Mouse (Mus musculus): ENCODE data around the gene Kpna4. TPM values are rescaled to one million over a fixed set of nuclear protein-coding genes. Genes with fewer than 3 reads are reported as not detected.

The Kpna4 gene
- polyA plus RNA-seq (2015; fragmentation: Nextera tagmentation; extraction: Ambion mirVana), result 40.2 and 44.5 TPM in 2 replicates

DNA sequence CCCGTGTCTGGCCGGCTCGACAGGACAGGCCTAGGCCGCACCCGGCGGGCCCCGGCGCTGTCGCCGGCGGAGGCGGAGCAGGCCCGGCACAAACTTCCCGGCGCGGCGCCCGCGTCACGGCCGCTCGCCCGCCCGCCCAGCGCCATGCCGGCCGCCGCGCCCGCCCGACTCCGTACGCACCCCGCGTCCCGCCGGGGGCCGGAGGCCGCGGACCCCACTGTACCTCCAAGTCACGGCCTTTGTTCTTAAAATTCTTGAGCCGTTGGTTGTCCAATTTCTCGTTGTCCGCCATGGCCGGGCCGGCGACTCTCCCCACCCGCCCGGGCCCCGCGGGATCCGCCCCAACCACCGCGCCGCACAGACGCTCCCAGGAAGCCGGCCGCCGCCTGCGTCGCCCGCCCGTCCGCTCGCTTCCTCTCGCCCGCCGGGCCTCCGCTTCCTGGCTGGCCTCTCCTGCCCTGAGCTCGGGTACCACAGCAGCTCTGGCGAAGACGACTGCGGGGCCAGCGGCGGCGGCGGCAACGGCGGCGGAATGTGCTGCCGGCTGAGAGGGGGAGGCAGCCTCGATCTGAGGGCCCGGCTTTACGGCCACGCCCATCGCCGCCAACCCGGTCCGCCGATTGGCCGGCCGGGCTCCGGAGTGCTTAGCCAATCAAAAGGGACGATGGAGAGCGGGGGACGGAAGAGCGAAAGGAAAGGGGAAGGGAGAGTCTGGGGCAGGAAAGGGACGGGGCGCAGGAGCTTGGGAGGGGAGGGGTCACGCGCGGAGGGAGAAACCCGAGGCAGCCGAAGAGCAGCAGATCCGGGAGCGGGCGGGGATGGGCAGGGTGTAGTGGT lies at the start of gene Kpna4:
Gene Kpna4 (minus strand): TSS at position 605 of the 837 bp plus-strand sequence.
- DNase-seq (ENCODE audit: low spot score), result peak; percentile 96

DNA sequence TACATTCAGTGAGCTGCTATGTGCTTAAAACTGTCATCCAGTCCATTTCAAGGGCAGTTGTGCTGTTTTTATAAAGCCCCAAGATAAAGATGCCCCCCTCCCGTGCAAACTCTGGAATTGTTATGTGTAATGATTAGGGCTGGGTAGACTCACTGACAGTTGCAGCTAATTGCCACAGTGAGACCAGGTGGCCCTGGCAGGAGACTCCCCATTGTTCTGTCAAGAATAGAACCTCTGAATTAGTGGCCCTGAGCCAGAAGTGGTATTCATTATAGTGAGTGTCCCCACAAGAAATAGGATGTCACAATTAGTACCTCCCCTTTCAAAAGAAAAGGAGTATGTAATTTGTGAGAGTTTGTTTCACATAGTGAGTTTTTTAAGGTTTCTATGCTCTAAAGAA lies 48.3 kb upstream of the Kpna4 start:
- no peak for DNase-seq (ENCODE audit: low spot score)

DNA sequence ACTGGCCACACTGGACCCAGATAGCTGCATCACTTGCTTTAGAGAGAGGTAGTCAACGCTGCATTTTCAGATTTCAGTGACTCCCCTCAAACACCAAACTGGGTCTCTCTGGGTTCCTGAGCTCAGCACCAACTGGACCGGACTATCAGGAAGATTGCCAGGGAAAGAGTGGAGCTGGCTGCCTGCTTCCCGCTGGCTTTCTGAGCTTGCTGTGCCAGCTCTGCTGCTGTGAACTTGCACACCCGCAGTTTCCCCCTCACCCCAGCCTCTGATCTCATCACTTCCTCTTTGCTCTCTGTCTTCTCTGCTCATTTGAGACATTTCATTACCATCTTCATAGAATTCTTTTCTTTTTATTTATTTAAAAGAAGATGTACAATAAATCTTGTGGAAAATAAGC lies 44.2 kb upstream of the Kpna4 start:
- peak; percentile 60 for DNase-seq (ENCODE audit: low spot score)

DNA sequence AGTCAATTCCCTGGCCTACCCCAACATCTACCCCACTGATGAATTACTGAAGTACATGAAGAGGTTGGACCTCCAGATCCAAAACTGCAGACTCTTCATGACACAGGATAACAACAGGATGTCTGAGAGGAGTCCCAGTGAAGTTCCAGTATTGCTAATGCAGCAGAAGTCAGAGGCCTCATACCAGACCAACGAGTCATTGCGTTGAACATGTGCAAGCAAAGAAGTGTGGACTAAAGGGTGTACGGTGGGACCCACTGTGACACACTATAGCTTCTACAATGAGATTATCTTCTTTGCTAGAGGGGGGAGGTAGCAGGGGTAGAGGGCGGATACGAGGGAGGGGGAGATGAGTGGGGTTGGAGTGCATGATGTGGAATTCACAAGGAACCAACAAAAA lies 42.9 kb upstream of the Kpna4 start:
- no peak for DNase-seq (ENCODE audit: low spot score)

DNA sequence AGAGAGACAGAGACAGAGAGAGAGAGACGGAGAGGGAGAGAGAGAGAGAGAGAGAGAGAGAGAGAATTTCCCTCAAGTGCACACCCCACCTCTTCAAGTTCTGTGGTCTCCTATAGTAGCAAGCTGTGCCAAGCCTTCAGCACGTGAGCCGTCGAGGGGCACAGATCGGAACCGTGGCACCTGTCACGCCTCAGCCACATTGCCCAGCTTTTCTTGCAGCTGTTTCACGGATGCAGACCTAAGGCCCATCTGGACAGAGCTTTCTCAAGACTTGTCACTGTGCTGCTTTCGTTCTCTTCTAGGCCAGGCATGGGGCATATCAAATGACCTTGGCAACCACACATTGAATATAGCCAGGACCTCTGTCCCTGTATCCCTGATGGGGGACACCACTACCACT lies 41.8 kb upstream of the Kpna4 start:
- DNase-seq (ENCODE audit: low spot score), result no peak

DNA sequence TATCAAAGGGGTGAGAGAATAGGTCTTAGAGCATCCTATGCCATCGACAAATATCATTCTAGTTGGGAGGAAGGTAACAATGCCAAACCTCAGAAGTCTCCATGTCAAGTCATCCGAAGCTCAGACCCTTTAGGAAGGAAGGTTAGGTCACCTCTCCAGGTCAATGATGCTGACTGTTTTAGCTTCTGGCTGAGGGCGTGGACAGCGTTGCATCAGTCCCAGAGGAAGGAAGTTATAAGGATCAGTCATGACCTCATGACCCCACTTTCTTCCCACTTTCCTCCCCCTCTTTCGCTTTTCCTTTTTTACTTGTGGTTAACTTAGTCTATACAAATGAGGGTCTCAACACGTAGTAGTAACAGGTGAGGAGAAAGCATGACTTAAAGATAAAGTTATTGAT lies 36.1 kb upstream of the Kpna4 start:
- no peak for DNase-seq (ENCODE audit: low spot score)

DNA sequence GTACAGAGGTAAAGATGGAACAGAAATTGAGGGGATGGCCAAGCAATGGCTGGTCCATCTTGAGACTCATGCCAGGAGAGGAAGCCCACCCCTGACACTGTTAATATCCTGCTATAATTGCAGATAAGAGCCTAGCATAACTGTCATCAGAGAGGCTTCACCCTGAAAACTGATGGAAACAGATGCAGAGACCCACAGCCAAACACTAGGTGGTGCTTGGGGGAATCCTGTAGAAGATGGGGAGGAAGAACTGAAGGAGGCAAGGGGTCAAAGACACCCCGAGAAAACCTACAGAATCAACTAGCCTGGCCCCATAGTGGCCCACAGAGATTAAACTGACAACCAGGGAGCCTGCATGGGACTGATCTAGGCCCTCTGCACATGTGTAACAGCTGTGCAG lies 33.5 kb upstream of the Kpna4 start:
- DNase-seq (ENCODE audit: low spot score), result no peak

DNA sequence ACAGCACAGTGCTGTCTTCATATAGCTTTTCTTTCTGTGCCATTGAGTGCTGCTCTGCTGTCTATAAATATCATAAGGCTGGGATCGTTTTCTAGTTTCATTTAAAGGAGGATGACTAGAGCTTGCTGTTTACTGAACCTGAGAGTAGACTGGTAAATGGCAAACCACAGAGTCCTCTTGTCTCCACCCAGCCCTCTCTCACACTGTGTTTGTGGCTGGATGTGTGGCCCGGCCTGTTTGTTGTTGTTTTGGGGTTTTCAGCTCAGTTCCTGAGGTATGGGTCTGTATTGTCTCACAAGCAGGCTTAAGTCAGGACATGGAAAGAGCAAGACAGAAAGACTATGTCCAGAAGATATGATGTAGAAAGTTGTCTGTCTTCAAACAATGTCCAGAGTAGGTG lies 32.6 kb upstream of the Kpna4 start:
- DNase-seq (ENCODE audit: low spot score), result no peak

DNA sequence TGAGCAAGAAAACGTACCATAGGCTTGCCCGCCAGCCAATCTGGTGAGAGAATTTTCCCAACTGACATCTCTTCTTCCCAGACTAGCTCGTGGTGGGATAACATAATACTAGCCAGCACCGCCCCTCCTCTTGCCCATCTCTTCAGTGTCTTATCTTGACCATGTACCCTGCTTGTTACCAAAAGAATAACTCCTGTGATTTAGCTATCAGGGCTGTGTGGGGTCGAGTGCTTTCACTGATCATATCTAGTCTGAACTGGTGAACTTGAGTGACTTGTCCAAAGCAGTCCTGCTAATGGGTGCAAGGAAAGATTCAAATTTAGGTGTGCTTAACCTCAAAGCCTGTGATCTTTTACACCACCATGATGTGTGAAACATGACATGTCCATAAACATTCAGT lies 31.0 kb upstream of the Kpna4 start:
- no peak for DNase-seq (ENCODE audit: low spot score)

DNA sequence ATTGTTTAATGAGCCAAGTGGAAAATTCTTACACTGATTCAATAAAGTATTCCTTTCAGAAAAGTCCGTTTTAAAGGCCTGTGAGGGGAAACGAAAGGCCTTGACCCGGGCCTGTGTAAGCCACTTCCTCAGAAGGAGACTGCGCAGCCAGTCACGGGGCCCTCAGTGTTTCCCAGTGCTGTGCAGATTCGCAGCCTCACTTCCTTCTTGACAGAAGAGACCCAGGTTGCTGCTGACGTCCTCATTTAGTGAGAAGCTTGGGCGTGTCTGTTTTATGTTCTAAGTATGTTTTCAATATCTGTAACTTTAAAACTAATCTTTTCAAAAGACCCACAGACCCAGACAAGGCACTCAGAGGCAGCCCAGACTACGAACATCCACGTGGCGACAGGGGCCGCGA lies 29.6 kb upstream of the Kpna4 start:
- DNase-seq (ENCODE audit: low spot score), result peak; percentile 65

DNA sequence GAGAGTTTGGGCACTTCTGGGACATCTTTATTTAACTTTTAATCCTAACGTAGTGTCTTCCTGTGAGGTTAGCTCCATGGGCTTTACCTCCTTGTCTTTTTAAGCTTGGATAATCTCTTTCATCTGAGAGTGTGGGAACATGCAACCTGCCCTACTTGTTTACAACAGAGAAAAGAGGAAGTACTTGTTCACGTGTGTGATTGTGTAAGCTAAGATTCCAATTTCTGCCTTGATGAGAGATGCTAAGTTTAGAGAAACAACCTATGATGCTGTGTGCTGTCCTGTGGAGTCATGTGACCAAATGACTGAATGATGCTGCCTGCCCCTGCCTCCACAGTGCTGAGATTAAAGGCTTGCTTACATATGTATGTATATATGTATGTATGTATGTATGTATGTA lies 27.8 kb upstream of the Kpna4 start:
- DNase-seq (ENCODE audit: low spot score), result no peak

DNA sequence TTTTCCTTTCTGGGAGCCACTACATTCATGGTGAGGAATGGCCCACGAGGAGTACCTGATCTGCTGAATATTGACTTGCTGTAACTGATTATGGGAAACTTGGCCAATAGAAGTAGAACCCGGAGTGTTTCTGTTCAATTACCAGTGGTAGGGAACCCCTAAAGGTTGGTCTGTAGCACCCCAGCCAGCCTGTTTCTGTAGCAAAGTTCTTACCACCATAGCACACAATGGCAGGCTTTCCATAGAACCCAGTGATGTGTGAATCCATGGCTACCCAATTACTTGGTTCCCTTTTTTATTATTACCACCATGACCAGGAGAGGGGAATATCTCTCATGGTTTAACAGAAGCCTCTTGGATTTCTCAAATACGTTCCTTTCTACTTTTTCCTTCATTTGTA lies 24.0 kb upstream of the Kpna4 start:
- DNase-seq (ENCODE audit: low spot score), result no peak

DNA sequence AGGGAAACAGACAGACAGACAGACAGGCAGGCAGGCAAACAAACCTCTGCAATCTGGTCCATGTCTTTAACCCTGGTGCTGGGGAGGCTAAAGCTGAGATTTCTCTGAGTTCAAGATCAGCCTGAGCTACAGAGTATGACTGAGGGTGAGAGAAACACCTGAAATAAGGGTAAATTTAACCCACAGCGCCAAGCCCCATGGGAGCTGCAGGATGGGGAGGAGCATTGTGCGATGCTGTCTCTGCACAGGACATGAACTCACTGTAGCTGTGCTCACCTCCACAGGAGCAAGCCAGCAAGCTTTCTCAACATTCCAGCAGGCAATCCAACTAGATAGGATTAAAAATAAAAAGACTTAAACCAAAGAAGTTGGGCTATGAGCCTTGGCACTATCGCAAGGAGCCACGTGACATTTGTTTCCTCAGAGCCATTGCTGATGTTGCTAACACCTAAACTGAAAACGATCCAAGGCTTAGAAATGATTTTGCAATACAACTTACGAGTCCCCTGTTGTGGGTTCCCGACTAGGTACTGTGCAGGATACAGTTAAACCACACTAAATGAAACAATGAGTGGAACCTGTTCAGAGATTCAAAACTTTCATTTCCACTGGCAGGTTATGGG lies 15.6 kb upstream of the Kpna4 start:
- no peak for DNase-seq (ENCODE audit: low spot score)

DNA sequence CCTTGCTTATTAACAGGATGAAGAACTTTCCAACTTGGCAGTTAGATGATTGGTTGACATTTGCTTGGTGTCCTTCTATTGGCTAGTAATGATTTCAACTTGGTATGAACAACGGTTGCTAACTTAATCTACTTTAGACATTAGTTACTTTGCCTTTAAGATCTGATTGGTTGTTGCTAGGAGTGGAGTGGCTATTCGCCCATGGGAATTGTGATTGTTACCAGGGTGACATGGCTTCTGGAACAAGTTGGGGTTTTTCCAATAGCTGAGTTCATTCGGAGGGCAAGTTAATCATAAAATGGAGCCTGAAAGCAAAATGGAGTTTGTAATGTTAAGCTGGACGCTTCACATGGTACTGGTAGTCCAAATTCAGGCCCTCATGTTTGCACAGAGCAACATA lies 13.9 kb upstream of the Kpna4 start:
- no peak for DNase-seq (ENCODE audit: low spot score)

DNA sequence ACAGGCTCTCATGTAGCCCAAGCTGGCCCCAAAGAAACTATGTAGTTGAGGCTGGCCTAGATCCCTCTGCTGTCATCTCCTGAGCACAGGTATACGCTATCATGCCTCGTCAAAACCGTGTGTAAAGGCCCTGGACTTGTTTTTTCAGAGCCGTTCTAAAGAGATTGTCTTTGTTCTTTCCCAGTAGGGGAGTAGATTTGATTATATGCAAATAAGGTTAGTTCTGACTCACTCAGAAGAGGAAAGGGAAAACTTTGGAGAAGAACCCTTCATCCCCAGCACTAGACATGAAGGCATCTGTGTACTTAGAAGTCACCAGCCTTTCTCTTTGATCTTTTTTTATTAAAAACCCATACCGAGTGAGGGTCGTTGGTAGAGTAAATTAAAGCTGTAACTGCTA lies 9.1 kb upstream of the Kpna4 start:
- DNase-seq (ENCODE audit: low spot score), result no peak

DNA sequence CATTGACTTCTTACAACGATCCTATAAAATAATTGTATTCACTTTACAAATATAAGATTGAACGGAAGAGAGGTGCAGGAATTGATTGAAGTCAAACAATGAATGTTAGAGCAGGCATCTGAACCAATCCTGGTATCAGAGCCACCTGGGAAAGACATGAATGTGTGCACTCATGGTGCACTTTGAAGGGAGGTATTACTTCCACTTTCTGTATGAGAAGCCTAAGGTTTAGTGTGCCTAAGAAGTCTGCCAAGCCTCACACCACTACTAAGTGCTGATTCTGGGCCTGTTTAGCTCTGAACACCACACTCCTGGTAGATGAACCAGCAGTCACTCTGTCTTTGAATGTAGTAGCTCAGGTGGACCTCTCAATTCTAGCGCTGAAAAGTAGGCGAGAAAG lies 4.1 kb upstream of the Kpna4 start:
- no peak for DNase-seq (ENCODE audit: low spot score)

DNA sequence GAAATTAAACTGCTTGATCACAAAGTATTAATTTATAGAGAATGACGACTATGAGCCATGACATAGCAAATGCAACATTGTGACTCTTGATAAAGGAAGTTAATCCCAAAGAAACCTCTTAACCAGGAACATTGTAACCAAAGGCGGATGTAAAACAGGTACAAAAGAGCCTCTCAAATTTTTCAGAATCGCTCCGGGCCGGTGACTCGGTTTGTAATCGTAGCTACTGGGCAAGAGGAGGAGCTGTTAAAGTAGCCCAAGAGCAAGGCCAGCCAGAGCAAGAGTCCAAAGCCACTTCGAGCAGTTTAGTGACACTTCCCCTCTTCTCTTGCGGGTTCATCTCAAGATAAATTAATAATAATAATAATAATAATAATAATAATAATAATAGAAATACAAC lies 780 bp upstream of the Kpna4 start:
- DNase-seq (ENCODE audit: low spot score), result no peak

DNA sequence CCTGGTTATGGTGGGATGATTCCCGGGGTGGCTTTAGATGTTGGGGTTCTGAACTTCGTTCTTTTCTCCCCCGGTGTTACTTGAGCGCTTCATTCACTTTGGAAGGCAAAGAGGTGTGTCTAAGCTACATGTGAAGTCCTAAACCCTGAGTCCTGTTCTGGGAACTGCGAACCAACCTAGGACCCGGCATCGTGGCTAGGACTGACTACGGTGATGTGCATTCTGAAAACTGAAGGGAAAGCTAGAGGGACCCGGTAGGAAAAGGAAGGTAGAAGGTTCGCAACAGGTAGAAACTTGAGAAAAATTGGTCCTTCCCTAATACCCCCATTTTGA lies 399 bp upstream of the Kpna4 start:
- no peak for DNase-seq (ENCODE audit: low spot score)

DNA sequence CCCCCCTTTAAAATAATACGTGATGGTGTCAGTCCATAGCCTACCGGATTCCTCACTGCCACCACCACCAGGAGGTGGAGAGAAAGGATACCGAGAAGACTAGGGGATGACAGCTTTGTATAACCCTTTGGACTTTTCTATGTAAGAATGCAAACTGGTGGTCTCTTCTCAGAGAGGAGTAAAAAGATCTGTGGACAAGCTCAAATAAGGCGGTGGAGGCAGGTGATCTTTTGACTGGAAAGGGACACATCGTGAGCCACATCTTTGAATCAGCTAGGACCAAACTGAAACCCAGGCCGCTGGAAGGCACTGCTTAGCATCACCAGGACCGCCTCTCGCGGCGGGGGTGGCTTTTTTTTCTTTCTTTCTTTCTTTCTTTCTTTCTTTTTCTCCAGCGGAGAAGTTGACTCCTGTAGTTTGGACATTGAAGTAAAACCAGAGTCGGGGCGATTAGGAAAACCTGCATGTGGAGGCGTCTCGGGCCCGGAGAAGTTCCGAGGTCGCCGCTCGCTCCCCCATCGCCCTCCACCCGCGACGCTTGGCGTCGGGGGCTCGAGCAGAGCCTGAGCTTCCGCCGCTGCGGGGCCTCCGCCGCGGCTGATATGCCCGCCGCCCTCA lies 913 bp downstream of the Kpna4 start:
- peak; percentile 61 for DNase-seq (ENCODE audit: low spot score)

DNA sequence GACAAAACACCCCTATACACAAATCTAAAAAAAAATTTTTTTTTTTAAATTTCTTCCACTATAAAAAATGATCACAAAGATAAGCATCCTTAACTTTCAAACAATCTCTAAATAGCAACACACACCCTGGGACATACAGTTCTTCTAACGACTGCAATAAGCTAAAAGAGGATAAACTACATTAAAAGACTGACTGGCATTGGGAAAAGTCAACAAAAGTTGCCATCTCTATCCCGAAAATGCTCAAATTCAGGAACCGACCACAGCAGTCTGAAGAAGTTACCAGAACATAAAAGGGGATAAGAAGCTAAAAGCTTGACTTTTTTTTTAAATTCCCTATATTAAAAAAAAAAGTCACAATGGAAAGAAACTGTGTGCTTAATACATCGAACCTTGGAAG lies 1.5 kb downstream of the Kpna4 start:
- DNase-seq (ENCODE audit: low spot score), result no peak

DNA sequence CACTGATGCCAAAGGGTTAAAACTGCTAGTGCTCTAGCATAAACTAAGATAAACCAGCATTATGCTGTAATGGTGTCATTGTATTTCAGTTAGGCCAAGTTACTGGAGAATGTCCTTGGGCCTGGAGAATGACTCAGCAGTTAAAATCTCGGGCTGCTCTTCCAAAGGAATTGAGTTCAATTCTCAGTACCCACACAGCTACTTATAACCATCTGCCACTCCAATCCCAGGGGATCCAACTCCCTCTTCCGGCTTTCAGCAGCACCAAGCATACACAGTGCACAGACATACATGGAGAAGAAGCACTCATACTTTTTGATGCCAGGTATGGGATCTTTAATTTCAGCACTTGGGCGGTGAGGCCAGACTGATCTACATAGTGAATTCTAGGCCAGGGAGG lies 8.1 kb downstream of the Kpna4 start:
- DNase-seq (ENCODE audit: low spot score), result no peak

DNA sequence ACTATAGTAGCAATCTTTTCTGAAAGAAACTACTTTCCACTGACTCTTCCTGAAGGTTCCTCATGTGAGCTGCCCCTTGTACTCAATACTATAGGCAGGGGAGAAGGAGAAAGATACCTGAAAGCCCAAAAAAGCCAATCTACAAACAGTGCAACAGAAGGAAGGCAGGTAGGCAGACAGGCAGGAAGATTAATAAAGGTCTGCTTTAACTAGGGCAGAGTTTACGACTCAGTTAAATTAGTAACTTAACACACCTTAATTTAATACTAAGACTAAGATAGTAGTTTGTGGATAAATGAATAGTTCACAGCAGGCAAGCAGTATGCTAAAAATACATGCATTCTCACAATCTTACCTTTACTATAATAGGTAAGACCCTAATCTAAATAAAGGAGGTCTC lies 12.2 kb downstream of the Kpna4 start:
- DNase-seq (ENCODE audit: low spot score), result no peak

DNA sequence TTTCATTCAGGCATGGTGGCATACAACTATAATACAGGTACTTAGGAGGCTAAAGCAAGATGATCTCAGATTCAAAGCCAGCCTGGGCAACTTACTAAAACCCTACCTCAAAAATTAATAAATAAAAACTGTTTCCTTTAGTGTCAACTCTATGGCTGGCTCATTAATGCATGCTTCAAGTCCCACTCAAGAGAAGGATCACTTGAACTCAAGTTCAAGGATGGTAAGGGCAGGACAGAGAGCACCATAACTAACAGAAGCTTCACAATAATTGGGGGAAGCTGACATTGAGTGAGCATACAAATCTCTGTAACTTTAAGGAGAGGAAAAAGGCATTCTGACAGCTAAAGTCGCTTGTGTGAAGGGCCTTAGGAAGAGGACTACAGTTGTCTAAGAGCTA lies 13.0 kb downstream of the Kpna4 start:
- DNase-seq (ENCODE audit: low spot score), result no peak

Measured in thymus, postnatal 0 days (tissue).